Mouse (Mus musculus): ENCODE results near the gene Il20rb.
A peak's percentile ranks its signal among the peaks of the same experiment; 100 is the strongest.

The Il20rb gene

DNA sequence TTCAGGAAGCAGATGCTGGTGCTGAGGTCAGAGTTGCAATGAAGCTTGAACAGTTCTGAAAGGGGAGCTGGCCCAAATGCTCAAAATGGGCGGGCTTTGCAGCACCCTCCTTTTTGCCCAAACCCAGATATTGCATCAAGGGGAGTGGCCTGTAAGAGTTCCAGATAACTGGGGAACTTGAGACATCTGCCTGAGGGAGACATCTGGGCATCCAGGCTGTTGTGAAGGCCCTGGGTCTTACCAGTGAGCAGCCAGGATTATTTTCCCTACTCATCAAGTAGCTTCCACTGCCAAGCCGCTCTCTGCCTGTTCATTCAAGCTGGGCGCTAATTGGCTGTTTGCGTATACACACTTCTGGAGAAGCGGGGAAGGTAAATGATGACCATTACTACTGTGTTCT is at the start of gene Il20rb:
Gene Il20rb, minus strand, starts transcription at position 358 of the 400 bp plus-strand sequence.
- DNase-seq = no peak

DNA sequence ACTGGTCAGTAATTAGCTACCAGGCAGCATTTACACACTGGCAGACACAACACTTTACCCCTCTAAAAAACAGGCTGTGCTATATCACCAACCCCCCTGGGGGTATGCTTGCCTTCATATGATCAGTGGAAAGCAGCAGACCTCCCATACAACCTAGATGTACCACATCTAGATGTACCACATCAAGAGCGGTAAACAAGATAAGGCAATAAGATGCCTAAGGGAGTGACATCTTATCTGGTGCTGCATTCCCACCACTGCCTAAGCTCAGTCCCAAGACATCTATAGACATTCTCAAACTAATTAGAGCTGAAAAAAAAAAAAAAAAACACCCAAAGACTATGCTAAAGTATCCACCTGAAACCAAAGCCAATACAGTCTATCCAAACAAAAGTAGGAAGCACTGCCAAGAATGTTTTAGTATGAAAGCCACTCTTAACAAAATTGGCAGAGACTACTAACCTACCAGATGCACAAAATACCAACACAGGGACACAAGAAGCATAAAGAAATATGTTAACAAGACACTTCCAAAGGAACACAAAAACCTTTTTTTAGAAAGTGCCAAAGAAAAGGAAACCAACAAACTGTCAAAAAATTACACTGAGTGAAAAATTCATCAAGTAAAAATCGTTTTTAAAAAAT is 49.2 kb upstream of the Il20rb start:
- DNase-seq = no peak

DNA sequence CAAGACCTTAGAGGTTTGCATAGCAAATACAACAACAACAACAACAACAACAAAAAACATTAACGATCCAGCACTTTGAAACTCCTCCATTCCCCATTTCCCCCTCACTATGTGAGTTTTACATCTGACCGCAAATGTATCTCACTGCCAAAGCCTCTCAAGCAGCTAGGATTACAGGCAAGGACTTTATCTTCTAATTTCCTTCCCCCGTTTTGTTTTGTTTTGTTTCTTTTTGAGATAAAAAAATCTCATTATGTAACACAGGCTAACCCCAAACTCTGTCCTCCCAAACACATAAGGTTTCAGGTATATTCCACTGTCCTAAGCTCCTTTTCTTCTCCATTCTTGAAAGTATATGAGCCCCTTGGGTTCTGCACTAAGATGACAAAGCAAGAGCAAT is 48.1 kb upstream of the Il20rb start:
- DNase-seq = no peak

DNA sequence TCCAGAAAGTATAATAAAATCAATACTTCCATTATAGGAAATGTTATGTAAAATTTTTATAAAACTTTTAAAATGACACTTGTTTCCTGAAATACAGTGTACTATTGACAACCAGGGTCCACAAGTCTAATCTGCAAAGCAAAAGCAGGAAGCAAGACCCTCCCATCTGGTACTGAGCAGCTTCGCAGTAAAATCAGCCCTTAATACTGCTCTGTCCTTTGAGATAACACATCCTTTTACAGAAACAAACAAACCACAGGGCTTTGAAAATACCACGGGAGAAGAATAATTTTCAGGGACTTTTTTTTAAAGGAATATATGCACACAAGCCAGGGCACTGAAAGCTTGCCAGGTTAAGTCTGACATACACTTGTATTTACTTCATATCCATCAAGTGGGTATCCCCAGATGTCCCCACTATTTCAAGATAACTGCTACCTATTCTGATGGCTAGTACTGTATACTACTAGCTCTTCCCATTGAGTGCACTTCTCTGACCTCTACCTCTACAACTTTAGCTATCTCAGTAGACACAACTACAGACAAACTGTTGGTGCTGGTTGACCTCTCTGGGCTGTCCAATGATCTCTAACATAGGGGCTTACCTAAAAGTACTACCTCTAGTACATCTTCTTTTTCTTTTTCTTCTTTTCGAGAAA is 46.4 kb upstream of the Il20rb start:
- no peak for DNase-seq

DNA sequence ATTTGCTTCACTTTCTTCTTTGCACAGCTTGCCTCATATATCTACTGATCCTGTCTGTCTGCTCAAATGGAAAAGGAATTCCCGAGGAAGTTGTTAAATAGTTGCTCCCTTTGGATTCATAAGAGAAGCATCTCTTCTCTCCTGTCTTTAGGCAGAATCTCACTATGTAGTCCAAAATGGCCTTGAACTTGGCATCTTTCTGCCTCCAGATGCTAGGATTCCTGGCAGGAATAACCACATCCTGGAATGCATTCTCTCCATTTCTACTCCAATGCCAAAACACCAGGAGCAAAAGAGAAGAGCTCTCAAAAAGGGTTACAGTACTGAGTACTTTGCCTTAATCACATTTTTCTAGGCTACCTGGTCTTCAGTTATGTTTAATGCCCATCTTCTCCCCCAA is 44.7 kb upstream of the Il20rb start:
- DNase-seq = no peak

DNA sequence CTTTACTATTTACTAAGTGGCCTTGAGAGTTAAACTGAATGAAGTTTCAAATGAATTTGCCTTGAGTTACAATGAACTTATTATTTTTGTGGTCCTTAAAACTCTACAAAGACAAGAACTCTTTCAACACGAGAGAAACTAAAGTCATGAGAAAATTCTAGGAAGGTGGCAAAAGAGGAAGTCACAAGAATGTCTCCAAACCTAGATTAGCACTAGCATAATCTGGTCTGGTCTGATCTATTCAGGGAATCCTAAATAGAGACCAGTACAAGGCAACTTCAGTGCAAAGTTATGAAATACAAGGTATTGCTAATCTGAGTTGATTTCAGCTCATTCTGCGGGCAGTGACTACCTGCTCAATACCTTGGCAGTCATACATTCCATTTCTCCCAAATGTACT is 38.6 kb upstream of the Il20rb start:
- DNase-seq = no peak

DNA sequence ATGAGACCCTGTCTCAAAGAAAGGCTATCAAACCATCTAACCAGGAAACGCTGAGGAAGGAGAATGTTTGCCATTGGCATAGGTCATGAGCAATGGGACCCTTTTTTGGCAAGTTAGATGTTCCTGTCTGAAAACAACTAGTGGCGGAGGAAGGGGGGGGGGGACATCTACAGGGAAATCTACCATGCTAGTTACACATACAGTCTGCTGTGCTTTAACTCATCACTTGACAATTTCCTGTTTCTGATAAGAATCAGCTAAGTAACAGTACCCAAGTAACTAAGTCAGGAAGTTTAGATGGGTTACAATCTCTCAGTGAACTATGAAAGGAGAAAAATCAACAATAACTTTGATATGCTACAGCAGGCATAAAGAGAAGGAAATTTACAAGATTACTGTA is 35.4 kb upstream of the Il20rb start:
- DNase-seq = no peak

DNA sequence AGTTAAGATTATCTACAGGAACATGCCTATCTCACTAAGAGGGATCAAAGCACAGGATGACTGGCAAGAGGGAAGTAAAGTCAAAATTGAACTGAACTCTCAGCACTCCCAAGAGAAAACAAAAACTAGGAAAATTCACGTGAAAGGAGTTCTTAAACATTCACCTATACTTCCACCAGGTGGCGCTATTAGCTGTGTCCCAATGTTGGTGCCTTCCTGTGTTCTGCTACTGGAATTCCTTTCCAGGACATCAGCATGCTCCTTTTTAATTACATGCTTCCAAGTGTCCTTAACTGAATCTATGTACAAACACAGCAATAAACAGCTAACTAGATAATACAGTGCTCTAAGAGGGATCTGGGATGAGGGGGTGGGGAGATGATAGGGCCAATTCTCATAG is 34.0 kb upstream of the Il20rb start:
- DNase-seq = peak; percentile 37 to 68

DNA sequence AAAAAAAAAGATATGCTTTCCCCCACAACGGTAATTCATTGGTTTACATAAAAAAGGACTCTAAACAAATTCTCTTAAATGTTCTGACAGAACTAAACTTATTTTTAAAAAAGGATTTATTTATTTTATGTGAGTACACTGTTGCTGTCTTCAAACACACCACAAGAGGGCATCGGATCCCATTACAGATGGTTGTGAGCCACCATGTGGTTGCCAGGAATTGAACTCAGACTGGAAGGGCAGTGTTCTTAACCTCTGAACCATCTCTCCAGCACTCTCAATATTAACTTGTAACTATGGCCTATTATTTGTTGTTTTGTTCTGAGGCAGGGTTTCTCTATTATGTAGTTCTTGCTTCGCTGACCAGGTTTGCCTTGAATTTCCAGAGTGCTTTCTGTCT is 33.4 kb upstream of the Il20rb start:
- DNase-seq = peak in 1 of 2 experiments; percentile 32

DNA sequence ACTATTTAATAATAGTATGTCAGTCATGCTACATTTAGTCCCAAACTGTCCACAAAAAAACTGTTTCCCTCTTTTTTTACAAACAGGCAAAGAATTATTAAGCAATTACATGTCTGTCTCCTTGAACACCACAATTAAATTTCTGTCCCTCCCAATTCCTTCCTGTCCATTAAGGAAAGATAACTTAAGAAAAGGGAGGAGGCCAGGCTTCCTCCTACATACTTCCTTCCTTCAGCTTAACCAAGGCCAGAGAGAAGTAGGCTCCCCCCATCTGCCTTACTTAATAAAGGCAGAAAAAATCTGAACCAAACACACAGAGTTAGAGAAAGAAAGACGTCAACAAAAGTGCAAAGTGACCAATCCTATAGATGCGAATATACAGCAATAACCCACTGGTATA is 21.0 kb upstream of the Il20rb start:
- no peak for DNase-seq

DNA sequence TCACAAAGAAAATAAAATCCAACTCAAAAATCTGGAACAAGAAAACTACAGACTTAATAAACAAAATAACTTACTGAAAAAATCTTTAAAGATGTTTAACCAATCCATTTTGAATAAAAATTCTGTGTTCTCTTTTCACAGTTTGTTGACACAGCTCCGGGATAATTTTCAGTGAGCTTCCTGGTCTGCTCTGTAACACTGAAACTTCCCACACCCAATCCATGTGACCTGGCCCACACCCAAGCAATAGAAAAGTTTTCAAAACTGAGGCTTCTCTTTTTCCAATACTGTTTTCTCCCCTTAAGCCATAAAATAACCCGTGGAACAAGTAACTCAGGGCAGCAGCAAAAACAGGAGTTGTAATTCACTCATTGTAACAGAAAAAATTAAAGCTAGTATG is 20.1 kb upstream of the Il20rb start:
- DNase-seq = no peak

DNA sequence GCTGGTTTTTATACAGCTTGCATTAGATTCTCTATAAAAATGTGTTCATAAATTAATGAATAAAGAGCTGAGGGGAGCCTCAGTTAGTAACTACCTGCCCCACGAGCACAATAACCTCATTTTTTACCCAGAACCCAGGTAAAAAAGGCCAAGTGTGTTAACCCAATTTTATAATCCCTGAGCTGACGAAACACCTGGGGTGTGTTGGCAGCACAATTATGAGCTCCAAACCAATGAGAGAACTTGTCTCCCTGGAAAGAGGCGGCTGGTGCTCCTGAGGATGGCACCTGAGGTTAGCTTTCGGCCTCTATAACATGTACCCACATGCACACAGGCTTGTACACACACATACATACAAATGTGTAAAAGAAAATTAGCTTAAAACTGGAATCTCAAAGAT is 18.9 kb upstream of the Il20rb start:
- peak; percentile 26 to 48 for DNase-seq

DNA sequence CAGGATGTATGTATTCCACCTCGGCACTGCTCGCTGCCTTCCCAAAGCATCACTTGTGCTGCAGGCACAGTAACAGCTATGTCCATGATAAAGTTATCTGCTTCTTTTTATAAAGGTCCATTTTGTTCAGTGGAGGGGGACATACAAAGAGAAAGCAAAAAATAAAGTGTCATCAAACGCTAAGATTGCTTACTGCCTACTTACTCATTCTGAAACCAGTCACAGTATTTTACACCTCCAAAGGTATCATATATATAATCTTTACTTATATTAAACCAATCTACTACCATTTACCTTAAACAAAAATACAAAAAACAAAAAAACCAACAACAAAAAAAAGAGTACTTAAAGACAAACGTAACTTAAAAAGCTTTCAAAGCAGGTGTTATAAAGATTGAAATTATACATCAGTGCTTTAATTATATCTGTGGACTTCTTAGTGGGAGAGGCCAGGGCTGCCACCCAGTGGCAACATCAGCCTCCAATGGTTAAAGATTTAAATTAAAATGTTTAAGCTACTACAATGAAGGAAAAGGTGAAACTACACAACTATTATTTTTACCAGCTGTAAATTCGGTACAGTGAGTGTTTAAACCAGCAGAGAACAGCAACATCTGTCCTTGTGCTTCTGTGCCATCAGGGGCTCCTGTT is 7.1 kb upstream of the Il20rb start:
- DNase-seq = peak in 1 of 2 experiments; percentile 32

DNA sequence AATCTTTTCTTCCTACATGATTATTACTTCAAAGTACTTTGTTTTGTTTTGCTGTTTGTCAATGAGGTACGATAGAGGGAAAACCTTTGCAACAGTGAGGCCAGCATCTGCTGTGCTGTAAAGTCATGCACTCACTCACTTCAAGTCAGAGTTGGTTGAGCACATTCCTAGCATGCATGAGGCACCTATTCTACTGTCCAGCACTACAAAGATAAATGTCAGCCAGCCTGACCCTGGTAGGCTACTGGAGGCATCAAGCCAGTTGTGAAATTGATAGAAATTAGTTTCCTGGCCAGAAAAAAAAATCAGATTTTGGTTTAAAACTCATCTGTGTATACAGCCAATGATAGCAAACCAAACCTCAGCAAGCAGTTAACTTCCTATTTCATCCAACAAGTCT is 4.8 kb upstream of the Il20rb start:
- DNase-seq = no peak

DNA sequence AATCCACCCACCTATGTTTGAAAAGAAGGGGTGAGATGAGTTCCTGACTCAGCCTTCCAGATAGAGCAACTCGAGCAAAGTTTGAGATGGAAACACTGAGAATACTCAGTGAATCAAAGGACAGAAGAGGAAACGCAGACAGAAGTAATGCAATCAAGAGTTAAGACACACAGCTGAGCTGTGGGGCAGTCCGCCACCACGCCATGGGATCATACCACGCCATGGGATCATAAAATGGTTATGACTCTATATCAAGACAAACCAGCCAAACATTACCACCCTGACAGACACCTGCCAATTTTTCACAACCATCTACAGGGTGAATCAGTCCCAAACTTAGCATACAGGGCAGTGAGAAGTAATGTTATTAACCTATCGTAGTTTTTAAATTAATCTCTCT is 2.4 kb upstream of the Il20rb start:
- no peak for DNase-seq

DNA sequence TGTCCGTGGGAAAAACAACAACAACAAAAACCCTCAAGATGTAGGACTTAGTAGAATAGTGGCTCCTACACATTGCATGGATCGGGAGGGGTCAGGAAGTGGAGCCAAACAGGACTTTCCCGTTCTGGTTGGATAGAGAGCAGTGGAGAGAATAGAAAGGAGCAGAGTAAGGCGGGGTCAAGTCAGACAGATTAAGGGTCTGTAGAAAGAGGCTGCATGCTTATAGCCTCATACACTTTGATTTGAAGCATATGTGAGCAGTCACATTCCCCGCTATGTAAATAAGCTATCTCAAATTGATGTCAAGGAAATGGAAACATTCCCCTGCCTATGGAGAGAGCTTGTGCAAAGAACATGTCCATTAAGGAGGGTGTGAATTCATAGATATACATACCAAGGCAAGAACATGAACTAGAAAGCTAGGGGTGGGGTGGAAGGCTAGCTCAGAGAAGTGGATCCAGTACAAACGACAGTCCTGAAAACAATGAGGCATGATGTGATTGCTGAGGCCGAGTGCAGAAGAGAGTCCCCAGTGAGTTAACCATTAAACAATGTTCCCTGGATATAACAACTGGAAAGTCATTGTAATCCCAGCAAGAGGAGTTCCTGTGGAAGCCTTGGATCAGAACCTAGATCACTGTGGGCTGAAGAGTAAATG is 1.6 kb upstream of the Il20rb start:
- no peak for DNase-seq

DNA sequence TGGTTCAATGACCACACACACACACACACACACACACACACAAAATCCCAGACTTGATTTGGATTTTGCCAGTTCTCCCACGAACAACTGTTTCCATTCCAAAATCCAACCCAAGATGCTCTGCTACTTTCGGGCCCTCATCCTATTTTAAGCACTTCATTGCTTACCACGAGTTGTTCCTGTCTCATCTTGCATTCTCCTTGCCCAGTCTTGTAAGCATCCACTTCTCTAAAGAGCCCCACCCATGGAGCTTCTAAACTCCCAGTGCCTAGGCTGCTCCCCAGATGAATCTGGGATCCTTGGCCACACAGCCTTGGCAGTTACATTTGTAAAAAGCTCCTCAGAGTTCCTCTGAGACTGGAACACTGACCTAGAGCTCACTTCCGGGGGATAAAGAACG is 3.3 kb downstream of the Il20rb start:
- DNase-seq = no peak

DNA sequence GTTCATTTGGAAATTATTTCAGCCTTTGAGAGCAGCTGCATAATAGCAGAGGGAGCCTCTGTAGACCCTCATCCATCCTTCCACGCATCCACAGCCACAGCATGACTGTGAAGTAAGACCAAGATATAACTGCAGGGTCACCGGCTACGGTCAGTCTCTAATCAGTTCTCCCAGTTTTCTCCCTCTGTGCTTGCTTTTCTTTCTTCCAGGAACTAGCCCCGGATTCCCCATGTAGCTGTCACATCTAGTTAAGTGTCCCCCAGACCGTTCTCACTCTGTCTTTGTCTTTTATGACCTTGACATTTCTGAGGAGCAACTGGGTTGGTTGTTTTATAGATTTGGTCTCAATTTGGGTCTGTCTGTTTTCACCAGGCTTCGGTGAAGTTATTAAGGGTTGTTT is 5.0 kb downstream of the Il20rb start:
- no peak for DNase-seq

DNA sequence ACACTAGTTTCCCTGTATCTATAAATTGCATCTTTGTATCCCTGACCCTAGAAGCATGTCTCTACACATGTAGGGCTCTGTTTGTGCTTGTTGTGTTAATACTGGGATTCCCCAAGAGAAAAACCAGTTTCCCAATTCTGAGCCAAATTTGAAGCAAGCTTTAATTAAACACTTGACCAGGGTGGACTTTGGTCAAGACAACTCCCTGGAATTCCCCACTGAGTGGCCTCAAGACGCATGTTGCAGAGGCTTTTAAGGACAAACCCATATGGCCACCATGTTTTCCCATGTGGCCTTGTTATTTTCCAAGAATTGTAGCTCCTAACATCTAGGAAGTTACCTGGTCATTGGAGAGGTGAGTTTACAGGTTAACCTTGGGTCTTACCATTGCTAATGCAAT is 12.5 kb downstream of the Il20rb start:
- no peak for DNase-seq

DNA sequence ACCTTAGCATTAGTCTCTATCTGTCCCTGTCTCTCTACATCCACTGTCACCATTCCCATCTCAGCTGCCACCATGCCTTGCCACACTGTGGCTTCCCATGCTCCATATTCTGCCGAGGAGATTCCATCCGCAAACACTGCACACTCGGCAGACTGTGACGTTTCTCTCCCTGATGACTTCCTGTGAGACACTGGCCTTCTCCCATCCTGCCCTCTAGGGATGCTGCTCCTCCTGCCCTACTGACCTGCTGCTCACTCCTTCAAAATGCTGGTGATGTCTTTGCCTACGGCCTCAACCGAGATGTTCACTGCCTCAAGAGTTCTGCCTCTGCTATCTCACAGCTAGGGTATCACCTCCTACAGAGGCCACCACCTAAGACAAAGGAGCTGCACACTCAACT is 13.2 kb downstream of the Il20rb start:
- no peak for DNase-seq

DNA sequence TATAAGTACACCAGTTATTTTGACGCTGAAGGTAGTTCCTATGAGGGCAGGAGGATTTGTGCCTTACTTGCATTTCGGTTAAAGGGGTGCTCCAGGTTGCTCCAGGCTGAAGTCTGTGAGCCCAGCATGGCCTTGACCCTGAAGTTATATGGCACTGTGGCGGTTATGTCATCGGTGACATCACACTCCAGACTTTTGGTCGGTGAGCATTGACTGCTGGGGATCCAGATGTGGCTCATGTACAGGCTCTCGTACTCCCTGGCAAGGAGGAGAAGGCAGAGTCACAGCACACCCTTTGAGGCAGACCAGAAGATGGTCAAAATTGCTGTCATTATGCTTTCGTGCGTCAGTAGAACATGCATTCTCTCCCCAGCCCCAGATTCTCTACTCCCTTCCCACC is 13.7 kb downstream of the Il20rb start:
- DNase-seq = no peak

DNA sequence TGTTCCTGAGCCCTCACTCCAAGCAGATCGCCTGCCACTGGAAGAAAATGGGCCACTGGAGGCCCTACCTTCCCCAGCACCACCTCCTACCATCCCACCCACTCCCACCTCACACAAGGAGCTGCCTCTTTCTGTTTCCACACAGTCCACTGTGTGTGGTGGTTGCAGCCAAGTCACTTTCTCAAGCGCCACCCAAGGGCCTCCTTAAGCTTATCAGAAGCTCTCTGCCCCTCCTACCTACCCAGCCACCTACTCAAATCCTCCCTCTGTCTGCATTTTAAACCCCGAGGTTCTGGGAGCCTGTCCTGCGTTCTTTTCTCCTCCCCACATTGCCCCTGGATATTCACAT is 15.0 kb downstream of the Il20rb start:
- no peak for DNase-seq

DNA sequence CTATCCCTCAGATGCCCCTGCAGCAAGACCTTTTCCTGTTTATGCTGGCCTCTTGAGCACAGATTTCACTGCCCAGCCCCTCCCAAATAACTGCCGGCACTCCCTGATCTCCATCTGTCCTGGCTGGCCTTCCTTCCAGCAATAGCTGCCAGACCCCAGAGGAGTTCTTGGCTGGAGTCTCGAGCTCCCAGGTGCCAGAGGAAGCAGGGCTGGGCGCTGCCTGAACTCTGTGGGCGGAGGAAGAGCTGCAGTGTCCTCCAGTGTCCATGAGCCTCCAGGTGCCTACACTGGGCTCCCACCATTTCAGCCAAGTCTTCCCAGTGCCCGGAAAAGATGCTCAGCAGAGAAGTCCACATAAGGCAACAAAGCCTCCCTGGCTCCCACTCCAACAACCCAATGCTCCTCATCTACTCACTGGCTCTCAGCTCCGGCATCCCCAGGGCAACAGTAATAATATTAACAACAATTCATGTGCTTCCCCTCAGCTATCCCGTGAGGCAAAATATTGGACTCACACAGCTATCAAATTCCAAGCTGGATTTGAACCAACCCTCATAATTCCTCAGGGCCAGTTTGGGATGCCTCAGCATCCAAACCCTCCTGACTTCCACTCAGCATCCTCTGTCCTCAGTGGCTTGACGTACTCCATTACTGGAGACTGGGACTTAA is 15.5 kb downstream of the Il20rb start:
- peak; percentile 94 to 97 for DNase-seq

DNA sequence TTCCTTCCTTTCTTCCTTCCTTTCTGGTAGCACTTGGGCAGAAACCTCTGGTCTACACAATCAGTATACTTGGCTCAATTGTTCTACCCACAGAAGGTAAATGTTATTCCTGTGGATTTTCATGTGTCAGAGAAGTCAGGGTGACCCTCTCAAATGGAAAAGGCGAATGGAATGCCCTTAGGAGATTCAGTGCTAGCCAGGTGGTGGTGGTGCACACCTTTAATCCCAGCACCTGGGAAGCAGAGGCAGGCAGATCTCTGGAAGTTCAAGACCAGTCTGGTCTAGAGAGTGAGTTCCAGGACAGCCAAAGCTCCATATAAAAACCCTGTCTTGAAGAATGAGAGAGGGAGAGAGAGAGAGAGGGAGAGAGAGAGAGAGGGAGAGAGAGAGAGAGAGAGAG is 16.4 kb downstream of the Il20rb start:
- DNase-seq = no peak
